Mouse (Mus musculus) brain, embryonic 14.5 days (tissue): ENCODE data around the gene Lsm11.

Experiments
- CTCF ChIP-seq: fragments of 200-500 bp; IDR thresholded peaks from 2 replicates; pipeline ENCODE4 v1.5.1; 2012; ENCODE audit warnings: inconsistent platforms, mild to moderate bottlenecking, moderate library complexity, borderline replicate concordance; ENCODE audit not compliant: insufficient read depth, insufficient read length; ENCODE audit errors: extremely low read depth
- POLR2A ChIP-seq: fragments of 200-500 bp; IDR thresholded peaks from 2 replicates; pipeline ENCODE4 v1.6.1; 2012; ENCODE audit warnings: mild to moderate bottlenecking, inconsistent platforms, borderline replicate concordance; ENCODE audit not compliant: poor library complexity, insufficient read depth, insufficient read length, severe bottlenecking; ENCODE audit errors: extremely low read depth

- TF ChIP-seq CTCF (no peak), POLR2A (no peak)
These were observed 15.3 kb upstream of the Lsm11 start for GRCm38 (mm10) chr11:45960003-45960402.
